27 mouse cellular contexts compared by ENCODE assay signal in genomic region chr8:105552824-105553223, GRCm38 (mm10). TPM values are rescaled to one million over a fixed set of nuclear protein-coding genes. Genes with fewer than 3 reads are reported as not detected.
A peak's percentile ranks its signal among the peaks of the same experiment; 100 is the strongest.
DNase-seq lines count a peak whose midpoint lies in the region; ATAC-seq and TF ChIP-seq lines count a peak whose summit lies in the region.
"Had no signal": no experiment of that assay in that cellular context is flagged by ENCODE, and none has a peak within 500 bp of the region (broad histone marks: within the 10 kb centered on the region; RNA-seq: fewer than 3 reads in every experiment).

No protein-coding gene starts in this region.

- no peak for TF ChIP-seq CTCF in kidney, postnatal 0 days (IDR thresholded peaks at IDR 0.05; ENCODE audit: low read depth)
- no peak for TF ChIP-seq CTCF in Patski (IDR thresholded peaks at IDR 0.05)

- H3K4me1 ChIP-seq in kidney, postnatal 0 days (replicated peaks; ENCODE audit: insufficient read depth, low read length): no peaks in the 10 kb centered on the region
- peaks cover 14% of the 10 kb centered on the region for H3K4me1 ChIP-seq in brown adipose tissue, adult 24 weeks (ENCODE audit: control insufficient read depth, insufficient read depth, insufficient read length, low read length)
- H3K4me1 ChIP-seq: embryonic facial prominence, embryonic 12.5 days; forebrain, embryonic 13.5 days; hindbrain, embryonic 15.5 days; neural tube, embryonic 13.5 days had no signal

- no peak overlapping the region for H3K4me3 ChIP-seq in kidney, postnatal 0 days (replicated peaks; ENCODE audit: low read depth, low read length)
- H3K4me3 ChIP-seq in brown adipose tissue, adult 24 weeks (ENCODE audit: insufficient read depth, low read depth, low read length): no peak overlapping the region
- H3K4me3 ChIP-seq: embryonic facial prominence, embryonic 12.5 days; erythroblast, embryonic 14.5 days; forebrain, embryonic 13.5 days; hindbrain, embryonic 15.5 days; myocyte; neural tube, embryonic 13.5 days had no signal

- in situ Hi-C loops in Patski (cut with MboI; ENCODE audit: low pct_unique_long_range_greater_than_20kb): loop anchor here (5.0 kb wide), 2 partner anchors 36 to 66 kb away; partner anchors contain the start of gene Hsd11b2

- no peak overlapping the region for H3K4me2 ChIP-seq in kidney, postnatal 0 days (ENCODE audit: low read length)
- H3K4me2 ChIP-seq: embryonic facial prominence, embryonic 12.5 days; forebrain, embryonic 13.5 days; hindbrain, embryonic 15.5 days; neural tube, embryonic 13.5 days had no signal

- H3K27me3 ChIP-seq in kidney, postnatal 0 days (ENCODE audit: insufficient read depth, low read length): no peaks in the 10 kb centered on the region
- H3K27me3 ChIP-seq in Patski: no peaks in the 10 kb centered on the region
- H3K27me3 ChIP-seq: embryonic facial prominence, embryonic 12.5 days; forebrain, embryonic 13.5 days; hindbrain, embryonic 15.5 days; neural tube, embryonic 13.5 days had no signal

- H3K9ac ChIP-seq in kidney, postnatal 0 days (ENCODE audit: low read depth, low read length): no peak overlapping the region
- H3K9ac ChIP-seq: embryonic facial prominence, embryonic 12.5 days; forebrain, embryonic 13.5 days; hindbrain, embryonic 15.5 days; liver, postnatal 0 days; neural tube, embryonic 13.5 days had no signal

- 76% methylated on average over 1 of the region's 1 CpGs for WGBS in kidney, postnatal 0 days

- POLR2A ChIA-PET in Patski (lab: Charles Lee): no interaction called here

- H3K36me3 ChIP-seq in kidney, postnatal 0 days (ENCODE audit: insufficient read depth, low read length): no peaks in the 10 kb centered on the region
- H3K36me3 ChIP-seq: embryonic facial prominence, embryonic 12.5 days; hindbrain, embryonic 15.5 days had no signal

- no peaks in the 10 kb centered on the region for H3K9me3 ChIP-seq in kidney, postnatal 0 days (replicated peaks; ENCODE audit: low read length)
- H3K9me3 ChIP-seq: embryonic facial prominence, embryonic 12.5 days; forebrain, embryonic 13.5 days; hindbrain, embryonic 15.5 days; neural tube, embryonic 13.5 days had no signal

- H3K27ac ChIP-seq in kidney, postnatal 0 days: peak overlapping the region; percentile 13; the same call in 1 of the 2 replicates
- H3K27ac ChIP-seq in brown adipose tissue, adult 24 weeks (replicated peaks; ENCODE audit: low read depth, low read length): peak overlapping the region; percentile 53; the same call in 1 of the 2 replicates
- H3K27ac ChIP-seq: embryonic facial prominence, embryonic 12.5 days; forebrain, embryonic 13.5 days; hindbrain, embryonic 15.5 days; neural tube, embryonic 13.5 days had no signal

- no peak for ATAC-seq in kidney, postnatal 0 days (replicated peaks; ENCODE audit: low FRiP score, low read depth)
- peak; percentile 48 for ATAC-seq in Patski
- ATAC-seq in megakaryocyte progenitor cell, adult 5-6 weeks (replicated peaks; ENCODE audit: poor library complexity): peak; percentile 64
- ATAC-seq: forebrain, embryonic 13.5 days; liver, postnatal 0 days had no signal

- DNase-seq in kidney, postnatal 0 days (ENCODE audit: low spot score): no peak
- DNase-seq in kidney, adult 9 months: no peak
- no peak for DNase-seq in Patski (ENCODE audit: low read depth, low spot score)
- DNase-seq in layer of hippocampus, postnatal 36 days: no peak
- no peak for DNase-seq in urinary bladder, postnatal 4 days (ENCODE audit: low spot score in 2 of 2)
- DNase-seq: adrenal gland, postnatal 25 days; cerebellum, adult 11 months; cerebellum, postnatal 10 days; kidney, adult 8-10 months; kidney, postnatal 36 days; liver, postnatal 0 days; lung, postnatal 14 days; midbrain, embryonic 14.5 days; retina, postnatal 1 day; thymus, postnatal 25 days had no signal

- CTCF ChIA-PET in Patski (lab: Charles Lee): interaction anchor here (1.4 to 8.0 kb wide), 5 partner anchors 8 to 38 kb away, joined by 4 to 72 read pairs (median 6); partner anchors contain the start of gene Hsd11b2

RNA-seq across cellular contexts. Expression of gene Atp6v0d1, which starts 13.0 kb away (rescaled TPM):
- 112 and 122 TPM in 2 replicates for polyA plus RNA-seq in kidney, postnatal 0 days (2015; fragmentation: Nextera tagmentation; extraction: Ambion mirVana)
- 159 TPM for polyA plus RNA-seq in Patski (2021)
- 52.7 and 65.1 TPM in 2 replicates for polyA plus RNA-seq in brown adipose tissue, adult 24 weeks (2012; ENCODE audit: insufficient read depth, insufficient read length, missing spikeins)
- 137 and 142 TPM in 2 replicates for total RNA-seq in megakaryocyte progenitor cell, adult 5-6 weeks (2015)
- 50.5 and 56.6 TPM in 2 replicates for total RNA-seq in megakaryocyte progenitor cell, adult 5-6 weeks (2017)
- 100 to 1,000 TPM; 288 to 305 TPM for total RNA-seq in layer of hippocampus, postnatal 36 days (2021)

RNA-seq across cellular contexts. Expression of gene Hsd11b2, which starts 34.3 kb away (rescaled TPM):
- polyA plus RNA-seq in kidney, postnatal 0 days (2015; fragmentation: Nextera tagmentation; extraction: Ambion mirVana): 42.4 and 44.8 TPM in 2 replicates
- 8.2 TPM for polyA plus RNA-seq in Patski (2021)
- polyA plus RNA-seq in brown adipose tissue, adult 24 weeks (2012; ENCODE audit: insufficient read depth, insufficient read length, missing spikeins): not detected in 2 replicates
- total RNA-seq in megakaryocyte progenitor cell, adult 5-6 weeks (2015): 0.10 and 0.12 TPM in 2 replicates
- total RNA-seq in megakaryocyte progenitor cell, adult 5-6 weeks (2017): not detected in 2 replicates
- not detected for total RNA-seq in layer of hippocampus, postnatal 36 days (2021)
- total RNA-seq: hematopoietic stem cell, adult 5-6 weeks; layer of hippocampus, adult 8-10 months; left cerebral cortex, adult 18-20 months; left cerebral cortex, postnatal 25 days had no signal
- polyA plus RNA-seq: erythroblast, embryonic 14.5 days had no signal

RNA-seq across cellular contexts. Expression of gene Ripor1, which starts 52.2 kb away (rescaled TPM):
- polyA plus RNA-seq in kidney, postnatal 0 days (2015; fragmentation: Nextera tagmentation; extraction: Ambion mirVana): 40.9 and 44.4 TPM in 2 replicates
- 84.2 TPM for polyA plus RNA-seq in Patski (2021)
- polyA plus RNA-seq in brown adipose tissue, adult 24 weeks (2012; ENCODE audit: insufficient read depth, insufficient read length, missing spikeins): 13.4 and 14.4 TPM in 2 replicates
- total RNA-seq in megakaryocyte progenitor cell, adult 5-6 weeks (2015): 46.9 and 53.0 TPM in 2 replicates
- total RNA-seq in megakaryocyte progenitor cell, adult 5-6 weeks (2017): 6.4 and 6.6 TPM in 2 replicates
- 10 to 100 TPM; 82.8 to 92.6 TPM for total RNA-seq in layer of hippocampus, postnatal 36 days (2021)

RNA-seq across cellular contexts. Expression of gene Zdhhc1, which starts 56.1 kb away (rescaled TPM):
- polyA plus RNA-seq in kidney, postnatal 0 days (2015; fragmentation: Nextera tagmentation; extraction: Ambion mirVana): 28.0 and 30.5 TPM in 2 replicates
- polyA plus RNA-seq in Patski (2021): 68.3 TPM
- polyA plus RNA-seq in brown adipose tissue, adult 24 weeks (2012; ENCODE audit: insufficient read depth, insufficient read length, missing spikeins): 8.7 and 10.2 TPM in 2 replicates
- total RNA-seq in megakaryocyte progenitor cell, adult 5-6 weeks (2015): 4.8 and 5.7 TPM in 2 replicates
- total RNA-seq in megakaryocyte progenitor cell, adult 5-6 weeks (2017): 2.7 and 5.0 TPM in 2 replicates
- total RNA-seq in layer of hippocampus, postnatal 36 days (2021): 10 to 100 TPM; 32.8 to 37.6 TPM
